Mouse (Mus musculus) MEL-GATA-1-ER (cell line): Measurements from ENCODE around the gene Creb3l1.

Experiments
- DNase-seq: peaks from one replicate; pipeline ENCODE4 v3.0.0-alpha.2; 2012; ENCODE audit warnings: low read depth; ENCODE audit errors: extremely low read depth

The Creb3l1 gene

DNA sequence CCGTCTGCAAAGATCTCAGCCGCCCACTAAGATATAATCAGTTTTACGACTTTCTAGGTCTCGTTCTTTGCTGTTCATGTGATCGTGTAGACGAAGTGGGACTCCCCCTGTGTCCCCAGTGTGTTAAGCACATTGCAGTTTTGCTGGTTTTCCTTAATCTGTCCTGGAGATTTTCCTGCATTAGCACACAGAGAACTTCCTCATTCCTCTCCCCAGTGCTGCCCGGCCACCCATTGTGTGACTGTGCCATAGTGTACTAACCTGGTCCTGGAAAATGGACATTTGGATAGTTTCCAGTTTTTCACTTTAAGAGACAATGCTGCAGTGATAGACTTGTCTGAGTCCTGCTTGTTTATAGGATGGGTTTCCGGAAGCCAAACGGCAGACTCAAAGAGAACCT, 10.0 kb upstream of the Creb3l1 start:
- no peak for DNase-seq

DNA sequence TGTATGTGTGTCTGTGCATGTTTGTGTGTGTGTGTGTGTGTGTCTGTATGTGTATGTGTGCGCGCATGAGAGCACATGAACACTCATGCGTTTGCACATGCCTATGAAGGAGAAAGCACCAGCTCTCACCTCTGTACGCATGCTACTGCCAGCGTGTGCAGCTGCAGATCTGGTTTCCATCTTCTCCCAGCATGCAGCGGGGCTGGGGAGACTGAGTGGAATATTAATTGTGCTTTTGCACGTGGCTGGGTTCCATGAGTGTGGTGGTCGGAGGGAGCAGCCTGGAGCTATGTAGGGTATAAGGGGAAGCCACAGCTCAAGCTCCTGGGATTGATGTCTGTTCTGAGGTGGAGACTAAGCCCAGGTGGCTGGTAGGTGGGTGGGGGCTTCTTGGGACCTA, 6.3 kb upstream of the Creb3l1 start:
- no peak for DNase-seq

DNA sequence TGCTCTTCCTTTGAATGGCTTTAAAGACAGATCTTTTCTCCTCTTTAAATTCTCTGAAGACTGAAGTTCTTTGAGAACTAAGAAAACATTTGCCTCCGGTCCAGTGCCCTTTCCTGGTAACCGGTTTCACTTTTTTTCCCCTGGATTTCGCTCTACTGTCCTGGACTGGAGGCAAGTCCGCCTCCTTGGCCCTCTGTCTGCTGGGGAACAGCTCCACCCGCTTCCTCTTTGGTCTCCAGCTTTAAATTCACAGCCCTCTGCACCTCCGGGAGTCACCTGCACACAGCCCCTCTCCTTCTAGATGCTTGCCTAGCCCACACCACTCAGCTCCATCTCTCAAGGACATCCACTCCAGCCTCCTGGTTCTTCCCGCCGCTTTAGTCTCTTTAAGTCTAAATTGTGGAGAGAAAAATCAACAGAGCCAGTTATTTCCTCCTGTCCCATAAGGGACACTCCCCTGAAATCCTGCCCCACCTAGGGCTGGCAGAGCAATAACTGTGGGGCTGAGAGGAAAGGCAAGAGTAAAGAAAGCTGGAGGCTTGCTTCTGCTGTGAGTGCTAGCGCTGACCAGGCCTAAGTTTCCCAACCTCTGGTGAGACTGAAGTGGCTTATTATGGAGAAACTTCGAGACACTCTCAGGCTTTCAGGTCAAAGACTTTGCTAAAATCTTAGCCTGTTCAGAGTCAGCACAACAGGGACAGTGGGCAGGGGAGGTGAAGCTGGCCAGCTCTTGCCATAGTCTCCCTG, 5.3 kb upstream of the Creb3l1 start:
- DNase-seq = no peak

DNA sequence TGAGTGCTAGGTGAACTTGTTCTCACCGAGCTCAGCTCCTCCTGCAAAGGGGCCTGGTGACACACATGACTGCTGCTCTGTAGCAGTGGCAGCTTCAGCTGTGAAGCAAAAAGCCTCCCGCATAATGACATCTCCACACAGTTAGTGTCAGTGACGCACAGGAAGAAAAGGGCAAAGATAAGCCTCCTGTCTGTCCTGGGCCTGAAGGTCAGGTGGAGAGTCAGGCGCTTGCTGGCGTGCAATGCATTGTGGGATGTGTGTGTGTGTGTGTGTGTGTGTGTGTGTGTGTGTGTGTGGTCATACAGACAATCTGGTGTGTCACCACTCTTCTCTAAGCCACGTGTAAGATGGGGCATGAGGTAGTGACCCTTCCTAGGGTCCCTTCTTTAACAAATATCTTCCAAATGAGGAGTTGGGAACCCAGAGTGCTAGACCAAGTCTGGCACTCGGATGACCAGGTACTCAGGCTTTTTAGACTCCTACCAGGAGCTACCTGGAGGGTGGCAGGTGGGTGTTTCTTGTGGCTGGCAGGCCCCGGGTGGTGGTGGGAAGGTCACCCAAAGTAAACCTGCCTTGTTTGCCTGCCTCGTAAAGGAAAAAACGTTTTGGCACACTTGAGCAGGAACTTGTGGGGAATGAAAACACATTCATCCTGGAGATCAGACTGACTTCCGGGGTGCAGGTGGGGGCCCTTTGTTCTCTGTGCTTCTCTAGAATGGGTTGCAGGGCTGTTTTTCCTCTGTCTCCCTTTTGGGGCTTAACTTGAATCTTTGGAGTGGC, 3.7 kb upstream of the Creb3l1 start:
- no peak for DNase-seq

DNA sequence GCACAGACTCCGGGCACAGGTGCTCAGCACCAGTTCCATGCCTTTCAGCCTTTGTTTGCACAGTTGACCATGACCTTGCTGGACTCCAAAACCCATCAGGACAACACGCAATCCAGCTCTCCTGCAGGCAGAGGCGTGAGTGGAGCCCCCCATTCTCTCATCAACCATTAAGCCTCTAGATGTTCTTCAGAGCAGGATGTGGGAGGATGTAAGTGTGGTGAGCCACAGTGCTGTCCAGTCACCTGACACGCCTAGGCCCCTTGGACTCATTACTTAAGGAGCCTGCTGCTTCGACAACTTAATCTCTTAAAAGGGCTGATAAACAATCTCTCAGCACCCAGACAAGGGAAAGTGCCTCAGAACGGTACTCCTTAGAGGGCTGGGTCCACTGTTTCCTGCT, 1.7 kb upstream of the Creb3l1 start:
- DNase-seq = no peak

DNA sequence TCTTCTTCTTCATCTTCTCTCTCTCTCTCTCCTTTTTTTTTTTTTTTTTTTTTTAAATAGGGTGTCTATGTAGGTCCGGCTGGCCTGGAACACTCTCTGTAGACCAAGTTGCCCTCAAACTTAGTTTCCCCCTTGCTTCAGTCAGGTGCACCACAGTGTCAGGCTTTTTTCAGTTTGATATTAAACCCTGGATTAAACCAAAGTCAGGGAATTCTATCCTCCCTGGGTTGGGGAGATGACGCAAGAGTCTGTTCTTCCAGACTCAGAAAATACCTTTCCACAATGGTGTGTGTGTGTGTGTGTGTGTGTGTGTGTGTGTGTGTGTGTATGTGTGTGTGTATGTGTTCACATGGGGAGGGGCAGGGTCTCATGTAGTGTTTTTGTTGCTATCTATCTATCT, 900 bp upstream of the Creb3l1 start:
- no peak for DNase-seq

DNA sequence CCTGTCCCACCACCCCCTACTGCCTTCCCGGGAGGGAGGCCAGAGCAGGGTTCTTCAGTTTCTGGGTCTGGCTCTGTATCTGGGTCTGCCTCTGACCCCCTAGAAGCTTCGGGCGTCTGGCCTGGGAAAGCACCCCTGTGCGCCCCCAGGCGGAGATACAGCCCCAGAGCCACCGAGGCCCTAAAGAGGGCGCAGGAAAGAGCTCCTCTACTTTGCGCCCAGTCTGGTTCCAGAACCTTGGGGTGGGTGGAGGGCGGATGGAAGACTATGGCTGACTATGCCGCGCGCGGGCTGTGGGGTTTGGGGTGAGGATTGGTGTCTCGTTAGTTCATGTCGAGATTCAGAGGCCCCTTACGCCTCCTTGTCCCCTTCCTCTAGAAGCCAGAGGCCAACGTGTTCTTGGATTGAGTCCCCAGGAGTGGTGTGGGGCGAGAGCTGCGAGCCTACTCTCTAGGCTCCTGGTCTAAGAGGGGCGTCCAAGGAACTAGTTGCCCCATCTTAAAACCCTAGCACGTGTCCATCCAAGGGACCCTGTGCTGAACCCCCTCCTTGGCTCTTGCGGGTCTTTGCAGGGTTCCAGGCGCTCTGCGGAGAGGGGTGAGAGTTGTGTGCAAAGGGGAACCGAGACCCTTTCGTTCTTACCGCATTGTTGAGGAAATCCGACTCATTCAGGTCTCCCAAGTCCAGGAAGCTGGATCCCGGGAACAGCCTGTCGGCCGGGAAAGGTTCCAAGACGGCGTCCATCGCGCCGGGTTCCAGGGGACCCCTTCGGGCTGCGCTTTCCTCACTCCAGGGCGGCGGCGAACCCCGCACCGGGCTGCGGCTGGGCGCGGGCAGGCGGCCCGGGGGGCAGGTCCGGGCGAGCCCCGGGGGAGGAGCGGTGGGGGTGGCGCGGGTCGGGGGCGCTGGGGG, 684 bp downstream of the Creb3l1 start:
- DNase-seq = peak; percentile 56

DNA sequence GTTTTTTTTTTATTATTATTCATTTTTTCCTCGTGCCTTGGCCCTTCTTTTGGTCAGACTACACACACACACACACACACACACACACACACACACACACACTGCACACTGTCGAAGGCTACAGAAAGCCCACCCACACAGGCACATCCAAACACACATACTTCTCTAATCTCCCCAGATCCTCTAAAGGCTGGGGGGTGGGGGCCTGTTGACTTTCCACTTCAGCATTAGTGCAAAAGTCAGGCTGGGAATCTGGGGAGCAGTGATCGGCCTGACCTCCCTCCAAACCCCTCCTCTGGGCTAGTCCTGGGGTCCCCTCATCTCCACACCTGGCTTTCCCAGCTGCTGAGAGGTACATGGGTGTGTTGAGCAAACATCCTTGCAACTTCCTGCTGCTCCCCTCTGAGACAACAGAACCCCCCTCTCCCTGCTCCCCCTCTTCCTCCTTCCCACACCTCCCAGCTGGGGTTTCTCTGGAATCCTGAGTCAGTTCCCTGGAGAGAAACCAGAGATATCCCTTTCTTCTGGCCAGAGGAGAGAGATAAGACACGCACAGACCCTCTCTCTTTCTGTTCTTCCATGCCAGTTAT, 3.5 kb downstream of the Creb3l1 start:
- no peak for DNase-seq

DNA sequence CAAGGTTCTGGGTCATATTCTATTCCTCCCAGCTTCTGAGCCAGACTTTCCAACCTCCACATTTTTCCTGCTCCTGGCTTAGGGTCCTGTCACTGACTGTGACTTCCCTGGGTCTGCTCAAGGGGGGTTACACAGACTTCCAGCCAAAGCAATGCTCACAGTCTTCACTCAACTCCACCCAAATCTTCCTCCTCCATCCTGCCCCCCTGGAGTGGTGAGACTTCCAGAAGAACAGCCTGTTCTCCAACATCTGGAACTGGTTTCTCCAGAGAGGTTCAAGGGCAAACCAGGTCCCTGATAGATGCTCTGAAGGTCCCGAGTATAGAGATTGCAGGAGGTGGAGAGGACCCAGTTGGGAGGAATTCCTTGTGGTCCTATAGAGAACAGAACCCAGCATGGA, 6.9 kb downstream of the Creb3l1 start:
- no peak for DNase-seq

DNA sequence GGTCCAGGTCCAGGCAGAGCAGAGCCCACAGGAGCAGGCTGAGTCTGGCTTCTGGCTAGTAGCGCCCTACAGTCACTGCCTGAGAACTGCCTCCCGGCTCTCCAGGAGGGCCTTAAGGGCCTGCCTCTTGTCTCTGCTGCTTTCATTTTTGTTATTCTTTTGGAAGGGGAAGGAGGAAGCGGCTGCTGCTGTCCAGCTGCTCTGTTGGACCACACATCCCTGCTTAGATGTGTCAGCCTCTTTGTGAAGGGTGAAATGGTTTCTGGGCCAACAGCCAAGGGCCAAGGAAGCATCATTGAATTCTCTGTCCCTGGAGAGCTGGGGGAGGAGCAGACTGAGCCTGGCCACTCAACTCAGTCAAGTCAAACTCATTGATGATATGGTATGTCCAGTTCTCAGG, 7.3 kb downstream of the Creb3l1 start:
- DNase-seq = no peak

DNA sequence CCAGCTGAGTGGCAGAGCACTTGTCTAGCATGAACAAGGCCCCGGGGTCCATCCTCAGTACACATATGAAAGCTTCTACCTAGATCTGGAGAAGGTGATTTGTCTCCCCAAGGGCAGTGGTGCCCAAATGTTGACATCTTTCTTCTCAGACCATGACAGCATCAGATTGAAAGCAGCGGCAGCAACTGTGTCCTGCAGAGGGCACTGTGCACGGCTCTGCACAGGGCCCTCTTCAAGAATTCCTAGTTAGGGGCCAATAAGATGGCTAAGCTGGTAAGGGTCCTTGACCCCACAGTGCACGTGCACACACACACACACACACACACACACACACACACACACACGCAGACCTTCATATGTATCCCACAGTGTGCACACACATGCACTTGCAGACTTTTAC, 9.4 kb downstream of the Creb3l1 start:
- DNase-seq = no peak

DNA sequence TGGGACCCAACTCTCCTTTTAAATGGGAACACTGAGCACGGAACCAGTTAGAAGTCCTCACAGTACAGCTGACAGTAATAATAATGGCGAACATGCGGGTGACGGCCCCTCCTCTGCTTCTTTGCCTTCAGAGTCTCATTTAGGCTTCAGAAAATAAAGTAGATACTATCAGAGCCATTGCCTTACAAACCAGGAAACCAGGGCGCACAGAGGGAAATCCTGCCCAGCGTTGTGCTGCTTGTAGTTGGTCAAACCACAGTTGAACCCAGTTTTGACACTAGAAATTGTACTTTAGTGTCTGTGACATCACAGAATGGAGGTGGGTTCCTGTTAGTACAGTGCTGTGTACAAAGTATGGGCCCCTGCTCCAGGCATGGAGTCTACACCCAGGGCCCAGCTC, 10.1 kb downstream of the Creb3l1 start:
- DNase-seq = no peak

DNA sequence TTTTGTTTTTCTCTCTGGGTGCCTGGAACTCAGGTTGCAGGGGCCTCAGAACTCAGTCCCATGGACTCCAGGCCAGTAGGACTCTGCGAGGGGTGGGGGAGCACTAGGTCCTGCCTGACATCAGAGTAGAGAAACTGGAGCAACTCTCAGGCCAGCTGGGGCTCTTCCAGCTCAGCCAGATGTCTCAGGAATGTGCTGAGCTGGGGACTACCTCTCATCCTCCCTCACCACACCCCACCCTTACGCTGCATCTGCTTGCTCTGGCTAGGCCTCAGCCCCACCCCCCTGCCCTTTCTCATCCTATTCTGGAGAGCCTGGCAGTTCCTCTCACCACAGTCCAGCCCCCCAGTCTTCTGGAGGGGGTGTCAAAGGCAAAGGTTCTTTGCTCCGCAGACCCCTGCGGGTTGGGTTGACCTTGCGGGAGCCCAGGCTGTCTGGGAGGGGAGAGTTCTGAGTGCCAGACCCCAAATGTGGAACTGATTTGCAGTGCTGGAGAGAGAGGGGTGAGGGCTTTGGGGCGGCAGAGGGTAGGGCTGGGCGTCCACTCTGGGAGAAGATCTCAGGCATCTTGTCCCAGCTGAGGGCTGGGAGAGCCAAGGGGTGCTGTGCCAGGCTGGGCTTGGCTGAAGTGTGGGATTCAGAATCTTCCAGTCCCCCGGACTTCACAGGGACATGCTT, 11.4 kb downstream of the Creb3l1 start:
- no peak for DNase-seq

DNA sequence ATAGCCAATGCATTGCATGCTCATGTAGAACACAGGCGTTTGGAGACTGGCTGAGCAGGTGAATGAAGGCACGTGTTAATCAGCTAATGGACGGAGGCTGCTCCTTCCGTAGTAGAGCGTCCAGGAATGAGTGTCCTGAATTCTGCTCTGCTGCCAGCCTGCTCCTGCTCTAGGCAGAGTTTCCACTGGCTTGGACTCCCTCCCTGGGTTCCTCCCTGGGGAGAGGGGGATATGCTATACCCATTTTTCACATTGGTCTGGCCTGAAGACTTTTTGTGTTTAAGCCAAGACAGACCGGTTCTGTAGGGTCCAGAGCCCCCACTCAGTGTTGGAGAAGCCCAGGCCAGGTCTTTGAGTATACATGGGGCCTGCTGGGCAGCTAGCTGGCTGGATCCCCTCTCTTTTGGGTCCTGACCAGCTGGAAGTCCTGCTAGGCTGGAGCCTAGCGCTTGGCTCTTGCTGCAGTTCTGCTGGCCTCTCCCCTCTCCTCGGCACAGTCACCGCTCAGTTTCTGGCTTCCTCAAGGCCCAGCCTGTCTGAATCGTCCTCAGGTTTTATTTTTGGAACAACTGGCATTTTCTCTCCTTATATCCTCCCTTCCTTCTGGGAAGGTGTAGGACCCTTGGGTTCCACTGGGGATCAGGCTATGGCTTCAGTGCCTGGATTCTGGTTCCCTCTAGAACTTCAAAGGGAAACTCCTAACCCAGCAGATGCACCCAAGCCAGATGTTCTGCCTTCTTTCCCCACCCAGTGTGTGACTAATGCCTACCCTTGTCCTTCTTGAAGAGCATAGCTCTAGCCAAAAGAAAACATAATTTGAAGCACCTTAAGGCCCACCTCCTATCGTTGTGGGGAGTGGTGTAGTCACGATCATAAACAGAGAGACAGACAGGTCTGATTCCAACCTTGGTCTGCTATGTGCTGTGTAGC, 12.6 kb downstream of the Creb3l1 start:
- no peak for DNase-seq

DNA sequence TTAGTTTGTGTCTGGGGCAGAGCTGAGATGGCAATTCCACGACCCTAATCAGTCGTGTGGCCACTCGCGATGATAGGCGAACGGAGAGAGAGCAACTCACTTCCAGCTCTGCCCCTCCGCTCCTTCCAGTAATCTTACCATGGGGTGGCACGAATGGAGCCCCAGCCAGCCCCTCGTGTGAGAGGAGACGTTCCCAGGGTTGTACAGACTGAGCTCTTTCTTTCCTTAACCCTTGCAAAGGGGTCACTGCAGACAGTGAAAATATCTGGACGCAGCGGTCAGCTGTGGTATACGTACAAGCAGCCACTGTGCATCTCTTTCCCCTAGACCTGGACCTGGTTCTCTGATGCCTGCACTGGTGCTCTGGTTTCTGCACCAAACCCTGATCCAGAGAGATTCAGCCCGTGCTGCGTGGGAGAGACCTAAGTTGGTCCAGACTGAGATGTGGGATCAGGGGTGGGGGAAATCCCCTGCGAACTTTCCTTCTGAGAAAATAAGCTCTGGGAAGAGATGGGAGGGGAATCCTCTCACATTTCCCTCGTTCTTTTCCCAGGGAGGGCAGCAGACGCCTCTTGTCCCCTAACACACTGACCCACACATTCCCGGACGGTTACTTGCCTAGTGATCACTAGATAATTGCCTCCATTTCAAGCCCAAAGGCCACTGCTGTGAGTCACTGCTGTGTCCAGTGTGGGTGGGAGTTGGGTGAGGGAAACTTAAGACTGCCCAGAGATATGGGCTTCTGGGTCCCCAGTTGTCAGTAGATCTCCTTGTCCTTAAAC, 15.5 kb downstream of the Creb3l1 start:
- DNase-seq = no peak

DNA sequence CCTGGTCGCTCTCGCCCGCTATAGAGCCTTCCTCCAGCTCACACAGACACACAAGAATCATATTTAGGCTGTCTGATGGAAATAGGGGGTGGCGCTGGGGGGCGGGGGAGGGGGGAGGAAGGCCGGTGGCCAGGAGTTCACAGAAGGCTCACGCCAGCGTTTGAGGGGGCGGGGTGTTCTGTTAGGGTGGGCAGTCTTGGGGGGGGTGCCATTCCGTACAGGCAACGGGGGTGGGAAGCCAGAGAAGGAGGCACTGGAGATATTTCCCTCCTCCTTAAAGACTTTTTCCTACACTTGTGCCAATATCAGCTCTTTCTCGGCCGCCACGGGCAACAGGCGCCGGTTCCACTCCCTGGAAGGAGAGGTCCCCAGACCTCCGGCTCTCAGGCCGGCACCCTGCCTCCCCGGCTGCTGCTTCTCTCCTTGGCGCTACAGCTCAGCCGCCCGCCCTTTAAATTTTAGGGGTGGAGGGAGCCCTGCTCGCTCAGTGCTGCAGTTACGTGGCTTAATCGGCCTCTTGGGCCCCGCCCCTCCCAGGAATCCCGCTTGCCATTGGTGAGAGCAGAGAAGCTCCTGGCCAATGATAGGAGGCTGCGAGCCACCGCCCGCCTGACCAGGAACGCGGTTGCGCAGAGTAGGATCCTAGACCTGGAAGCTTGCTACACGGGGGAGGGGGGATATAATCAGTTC, 16.2 kb downstream of the Creb3l1 start:
- peak; percentile 94 for DNase-seq

DNA sequence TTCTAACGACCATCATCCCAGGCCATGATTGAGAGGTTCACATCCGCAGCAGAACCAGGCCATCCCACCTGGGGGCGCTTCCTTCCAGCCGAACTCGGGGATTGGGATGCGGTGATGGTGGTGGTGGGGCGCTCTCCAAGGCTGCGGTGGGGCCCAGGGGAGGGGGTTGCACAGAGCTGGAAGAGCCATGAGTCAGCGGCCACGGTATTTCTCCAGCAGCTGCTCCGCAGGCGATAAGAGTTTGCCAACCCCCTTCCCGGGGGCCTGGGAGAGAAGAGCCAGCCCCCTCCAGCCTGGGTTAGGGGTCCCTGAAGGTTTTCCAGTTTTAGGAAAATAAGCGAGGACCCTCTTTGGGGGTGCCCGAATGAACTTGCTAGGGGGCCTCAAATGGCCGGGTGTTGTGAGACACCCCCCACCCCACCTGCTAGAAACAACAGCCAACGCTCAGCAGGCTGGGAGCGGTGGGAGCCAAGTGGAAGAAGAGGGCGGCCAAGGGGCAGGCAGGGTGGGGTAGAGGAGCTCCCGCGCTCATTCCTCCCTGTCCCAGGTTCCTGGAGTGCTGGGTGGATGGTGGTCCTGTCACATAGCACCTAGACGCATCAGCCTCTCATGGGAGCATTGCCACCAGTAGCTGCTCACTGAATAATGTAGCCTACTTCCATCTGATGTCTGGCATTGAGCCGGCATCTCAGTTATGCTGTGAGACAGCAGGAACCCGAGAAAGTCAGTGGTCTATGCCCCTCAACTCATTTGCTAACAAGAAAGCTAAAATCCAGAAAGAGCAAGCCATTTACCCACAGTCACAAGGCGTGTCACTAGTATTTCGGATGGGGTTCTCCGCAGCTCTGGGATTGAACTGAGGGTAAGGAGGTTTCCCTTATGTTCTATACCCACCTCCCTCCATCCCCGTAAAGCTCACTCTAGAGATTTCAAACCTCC, 17.1 kb downstream of the Creb3l1 start:
- DNase-seq = no peak
